Mouse (Mus musculus) ES-E14 (cell line): ENCODE data around the gene 9930021J03Rik. TPM values are rescaled to one million over a fixed set of nuclear protein-coding genes. Genes with fewer than 3 reads are reported as not detected.

Experiments used
- DNase-seq: peaks from one replicate; pipeline ENCODE4 v3.0.0-alpha.2; 2013; ENCODE audit warnings: low read depth, low spot score
- H3K27ac ChIP-seq: 2 replicates; pipeline ENCODE4 v1.5.1; 2012; ENCODE audit warnings: low read depth, mild to moderate bottlenecking, low read length, moderate library complexity, mixed read lengths; ENCODE audit not compliant: poor library complexity, insufficient read depth, severe bottlenecking
- H3K36me3 ChIP-seq: 2 replicates; pipeline ENCODE4 v1.6.1; 2012; ENCODE audit warnings: mild to moderate bottlenecking, low read length, moderate library complexity, mixed read lengths; ENCODE audit not compliant: control insufficient read depth, poor library complexity, insufficient read depth, severe bottlenecking
- H3K4me1 ChIP-seq, 2 experiments: fragments of 150-350 bp in 1 of 2; sonication (generic) in 1 of 2; 2 replicates each; pipeline ENCODE4 v1.6.1; 2012; ENCODE audit warnings: low read length in 2 of 2, mild to moderate bottlenecking in 1 of 2, mixed read lengths in 1 of 2; ENCODE audit not compliant: control insufficient read depth in 2 of 2, insufficient read depth in 2 of 2, poor library complexity in 1 of 2
- H3K4me3 ChIP-seq, 2 experiments: fragments of 150-350 bp in 1 of 2; sonication (generic) in 1 of 2; 2 replicates each; pipeline ENCODE4 v1.5.1; 2012; ENCODE audit warnings: low read length in 2 of 2, low read depth in 1 of 2, mild to moderate bottlenecking in 1 of 2, mixed read lengths in 1 of 2; ENCODE audit not compliant: insufficient read depth in 1 of 2, poor library complexity in 1 of 2, severe bottlenecking in 1 of 2
- H3K9ac ChIP-seq: 2 replicates; pipeline ENCODE4 v1.6.1; 2012; ENCODE audit warnings: low read depth, mild to moderate bottlenecking, low read length, mixed read lengths; ENCODE audit not compliant: poor library complexity, insufficient read depth, severe bottlenecking
- H3K9me3 ChIP-seq: fragments of 150-350 bp; sonication (generic); 2 replicates; pipeline ENCODE4 v1.6.1; 2012; ENCODE audit warnings: low read depth, mild to moderate bottlenecking, low read length; ENCODE audit not compliant: control insufficient read depth, insufficient read depth
- CHD2 ChIP-seq: IDR thresholded peaks from 2 replicates; pipeline ENCODE4 v1.6.1; 2014; ENCODE audit warnings: mild to moderate bottlenecking, low read depth, low read length, inconsistent platforms
- HCFC1 ChIP-seq: IDR thresholded peaks from 2 replicates; pipeline ENCODE4 v1.6.1; 2012; ENCODE audit warnings: low read length, inconsistent platforms, borderline replicate concordance; ENCODE audit not compliant: insufficient read depth
- MAFK ChIP-seq: IDR thresholded peaks from 2 replicates; pipeline ENCODE4 v1.6.1; 2014; ENCODE audit warnings: mild to moderate bottlenecking, low read depth, low read length, inconsistent platforms; ENCODE audit not compliant: insufficient read depth
- ZC3H11A ChIP-seq: IDR thresholded peaks from 2 replicates; pipeline ENCODE4 v1.6.1; 2012; ENCODE audit warnings: low read depth, mild to moderate bottlenecking, inconsistent platforms, low read length, borderline replicate concordance
- ZNF384 ChIP-seq: IDR thresholded peaks from 2 replicates; pipeline ENCODE4 v1.6.1; 2012; ENCODE audit warnings: low read depth, low read length, inconsistent platforms
- in situ Hi-C, 2 experiments: fragments of 600-800 bp; cut with MboI; formaldehyde crosslinking; loops; one replicate each; pipeline ENCODE4 v1.15.1; 2025; ENCODE audit warnings: low sequenced_read_pairs in 2 of 2, inconsistent platforms in 1 of 2; ENCODE audit not compliant: unreplicated experiment in 2 of 2
- total RNA-seq: library from RNA; depleted of rRNA; stranded (reverse); fragments of 300-350 nt; gene quantifications from 2 replicates; pipeline ENCODE4 v1.2.3, GENCODE M21; 2012

The 9930021J03Rik gene
- total RNA-seq, 1 experiment = 15.3 TPM

DNA sequence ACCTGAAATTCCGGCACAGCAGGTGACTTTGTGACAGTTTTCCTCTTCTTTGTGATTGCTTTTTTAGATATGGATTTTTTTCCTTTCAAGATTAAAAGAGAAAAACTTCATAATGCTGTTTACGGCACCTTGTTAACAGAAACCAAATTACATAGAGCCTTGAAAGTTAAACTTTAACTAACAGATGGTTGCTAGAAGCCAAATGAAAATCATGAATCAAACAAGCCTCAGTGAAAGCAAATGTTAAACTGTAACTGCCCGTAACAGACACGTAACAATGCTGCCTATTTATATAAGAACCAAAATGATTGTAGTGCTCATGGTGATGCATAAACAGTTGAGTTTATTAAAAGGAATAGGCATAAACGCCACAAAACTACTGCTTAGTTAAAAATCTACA lies 62.3 kb downstream of the 9930021J03Rik start:
- no peak for TF ChIP-seq CHD2
- in situ Hi-C loops = no loop called here
- Histone ChIP-seq H3K36me3 (no peaks in the 10 kb centered on the region), H3K9ac (no peak overlapping the region), H3K9me3 (no peaks in the 10 kb centered on the region), H3K4me1 (no peaks in the 10 kb centered on the region), H3K4me3 (no peak overlapping the region), H3K27ac (no peak overlapping the region)
- DNase-seq = no peak

DNA sequence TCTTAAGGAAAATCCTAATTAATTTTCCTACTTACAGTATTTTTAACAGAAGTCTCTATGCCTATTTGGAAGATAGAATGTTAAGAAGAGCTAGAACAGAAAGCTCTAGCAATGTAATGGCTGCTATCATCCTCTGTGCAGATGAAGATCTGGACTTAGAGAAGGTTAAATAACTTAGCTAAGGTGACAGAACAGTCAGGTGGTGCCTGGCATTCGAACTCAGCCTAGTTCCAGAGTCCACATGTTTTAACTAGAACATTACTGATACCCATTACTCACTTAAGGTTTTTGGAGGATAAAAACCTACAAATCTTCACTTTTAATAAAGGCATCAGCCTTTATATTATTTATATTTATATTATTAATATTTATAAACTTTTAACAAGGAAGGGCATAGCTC lies 65.1 kb downstream of the 9930021J03Rik start:
- in situ Hi-C loops = no loop called here
- Histone ChIP-seq H3K36me3 (no peaks in the 10 kb centered on the region), H3K4me3 (no peak overlapping the region), H3K4me1 (no peaks in the 10 kb centered on the region), H3K9me3 (no peaks in the 10 kb centered on the region), H3K9ac (no peak overlapping the region), H3K27ac (no peak overlapping the region)
- DNase-seq = no peak
- TF ChIP-seq HCFC1 = no peak
- no peak for TF ChIP-seq ZC3H11A
- no peak for TF ChIP-seq MAFK
- no peak for TF ChIP-seq CHD2
- TF ChIP-seq ZNF384 = no peak

DNA sequence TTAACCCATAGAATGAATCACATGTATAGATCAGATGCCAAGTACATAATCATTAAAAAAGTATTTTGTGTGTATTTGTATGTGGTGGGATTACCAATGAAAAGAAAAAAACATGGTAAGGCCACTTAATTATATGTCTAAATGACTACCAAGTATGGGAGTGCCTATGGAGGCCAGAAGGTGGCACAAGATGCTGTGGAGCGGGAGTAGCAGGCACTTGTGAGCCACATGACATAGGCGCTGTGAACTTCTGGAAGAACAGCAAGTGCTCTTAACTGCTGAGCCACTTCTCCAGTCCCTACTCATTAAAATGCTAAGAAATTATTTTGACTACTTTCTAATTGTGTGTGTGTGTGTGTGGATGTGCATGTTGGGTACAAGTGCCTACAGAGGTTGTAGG lies 66.2 kb downstream of the 9930021J03Rik start:
- no peaks in the 10 kb centered on the region for H3K36me3 ChIP-seq
- in situ Hi-C loops = no loop called here
- H3K9ac ChIP-seq = no peak overlapping the region
- H3K27ac ChIP-seq = no peak overlapping the region
- no peaks in the 10 kb centered on the region for H3K9me3 ChIP-seq
- no peak overlapping the region for H3K4me3 ChIP-seq
- TF ChIP-seq ZC3H11A = no peak
- TF ChIP-seq CHD2 = no peak
- TF ChIP-seq MAFK = no peak
- no peak for TF ChIP-seq HCFC1
- TF ChIP-seq ZNF384 = no peak
- DNase-seq = peak; percentile 7
- no peaks in the 10 kb centered on the region for H3K4me1 ChIP-seq

DNA sequence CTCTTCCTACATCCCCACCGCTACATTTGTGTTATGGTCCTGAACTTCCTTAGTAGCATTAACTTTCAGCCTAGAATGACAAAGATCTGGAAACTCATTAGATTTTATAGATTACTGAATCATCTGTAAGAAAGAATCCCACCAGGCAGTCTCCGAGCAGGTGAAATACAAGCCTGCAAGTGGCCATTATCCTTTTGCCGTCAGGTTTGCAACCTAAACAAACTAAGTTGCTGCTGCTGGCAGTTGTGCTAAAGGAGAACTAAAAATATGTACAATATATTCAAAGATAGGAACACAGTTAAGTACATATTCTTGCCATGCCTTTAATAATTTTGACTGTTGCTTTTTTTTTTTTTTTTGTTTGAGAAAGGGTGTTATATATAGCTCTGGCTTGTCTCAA lies 70.4 kb downstream of the 9930021J03Rik start:
- in situ Hi-C loops = no loop called here
- H3K36me3 ChIP-seq = no peaks in the 10 kb centered on the region
- H3K27ac ChIP-seq = no peak overlapping the region
- TF ChIP-seq CHD2 = no peak
- TF ChIP-seq HCFC1 = no peak
- TF ChIP-seq ZC3H11A = no peak
- TF ChIP-seq MAFK = no peak
- TF ChIP-seq ZNF384 = no peak
- no peak overlapping the region for H3K4me3 ChIP-seq
- no peaks in the 10 kb centered on the region for H3K9me3 ChIP-seq
- no peak for DNase-seq
- no peaks in the 10 kb centered on the region for H3K4me1 ChIP-seq
- H3K9ac ChIP-seq = no peak overlapping the region

DNA sequence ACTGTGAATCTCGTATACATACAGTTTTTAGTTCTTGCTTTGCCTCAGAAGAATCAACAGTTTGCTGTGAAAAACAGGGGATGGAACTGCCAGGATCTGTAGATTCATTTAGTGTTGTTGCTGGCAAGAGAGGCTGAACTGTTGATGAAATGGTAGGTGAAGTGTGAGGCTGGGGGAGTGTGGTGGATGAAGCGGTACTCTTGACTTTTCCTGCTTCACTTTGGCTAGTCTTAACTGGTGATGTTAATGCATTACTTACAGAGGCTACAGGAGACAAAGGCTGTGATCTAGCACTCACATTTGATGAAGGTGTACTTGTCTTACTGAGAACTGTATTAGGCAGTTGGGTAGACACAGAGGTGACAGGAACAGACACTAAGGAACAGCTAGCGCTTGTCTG lies 87.3 kb downstream of the 9930021J03Rik start:
- H3K27ac ChIP-seq = no peak overlapping the region
- H3K4me1 ChIP-seq = no peaks in the 10 kb centered on the region
- no peaks in the 10 kb centered on the region for H3K9me3 ChIP-seq
- H3K9ac ChIP-seq = no peak overlapping the region
- in situ Hi-C loops = no loop called here
- peaks cover 13% of the 10 kb centered on the region for H3K36me3 ChIP-seq
- no peak overlapping the region for H3K4me3 ChIP-seq
- TF ChIP-seq ZC3H11A (no peak), CHD2 (no peak), HCFC1 (no peak), MAFK (no peak), ZNF384 (no peak)
- no peak for DNase-seq
